23 mouse cellular contexts compared by ENCODE assay signal in the genomic region with DNA sequence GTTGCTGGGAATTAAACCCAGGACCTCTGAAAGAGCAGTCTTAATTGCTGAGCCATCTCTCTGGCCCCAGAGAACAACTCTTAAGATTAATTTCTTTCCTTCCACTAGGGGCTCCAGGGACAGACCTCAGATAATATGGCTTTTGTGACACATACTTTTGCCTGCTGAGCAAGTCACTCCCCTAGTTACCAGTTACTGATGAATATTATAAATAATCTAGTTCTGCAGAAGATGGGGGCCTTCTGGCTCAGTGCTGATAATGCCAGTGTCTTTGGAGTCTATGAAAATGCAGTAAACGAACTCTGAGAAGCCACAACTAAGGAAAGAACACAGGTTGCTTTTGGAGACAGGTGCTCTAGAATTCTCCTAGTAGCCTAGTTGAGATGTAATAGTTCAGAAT. TPM values are rescaled to one million over a fixed set of nuclear protein-coding genes. Genes with fewer than 3 reads are reported as not detected.
"Had no signal": no experiment of that assay in that cellular context is flagged by ENCODE, and none has a peak within 500 bp of the region (broad histone marks: within the 10 kb centered on the region; RNA-seq: fewer than 3 reads in every experiment).

No protein-coding gene starts in this region.

- H3K4me3 ChIP-seq: limb, embryonic 10.5 days; limb, embryonic 13.5 days; midbrain, embryonic 12.5 days; midbrain, embryonic 15.5 days; neural tube, embryonic 12.5 days; neural tube, embryonic 15.5 days had no signal

- H3K27me3 ChIP-seq: limb, embryonic 13.5 days; midbrain, embryonic 12.5 days; midbrain, embryonic 15.5 days; neural tube, embryonic 12.5 days; neural tube, embryonic 15.5 days had no signal

- H3K4me1 ChIP-seq: limb, embryonic 10.5 days; midbrain, embryonic 12.5 days; neural tube, embryonic 12.5 days; neural tube, embryonic 15.5 days had no signal

- H3K4me2 ChIP-seq: limb, embryonic 13.5 days; midbrain, embryonic 12.5 days; midbrain, embryonic 15.5 days; neural tube, embryonic 12.5 days; neural tube, embryonic 15.5 days had no signal

- H3K36me3 ChIP-seq: limb, embryonic 10.5 days; limb, embryonic 13.5 days; midbrain, embryonic 12.5 days; midbrain, embryonic 15.5 days; neural tube, embryonic 12.5 days; neural tube, embryonic 15.5 days had no signal

- H3K9ac ChIP-seq: limb, embryonic 13.5 days; midbrain, embryonic 12.5 days; midbrain, embryonic 15.5 days; neural tube, embryonic 12.5 days; neural tube, embryonic 15.5 days had no signal

- H3K27ac ChIP-seq: kidney, postnatal 0 days; limb, embryonic 10.5 days; limb, embryonic 13.5 days; midbrain, embryonic 12.5 days; midbrain, embryonic 15.5 days; neural tube, embryonic 12.5 days; neural tube, embryonic 15.5 days had no signal

- ATAC-seq: intestine, postnatal 0 days; midbrain, embryonic 15.5 days had no signal

- DNase-seq: kidney, adult 2 months; kidney, postnatal 25 days; lung, adult 2 months; lung, postnatal 14 days; lung, postnatal 4 days; right cerebral cortex, postnatal 25 days; thymus, adult 2 months; thymus, postnatal 14 days; thymus, postnatal 4 days had no signal

- H3K9me3 ChIP-seq: limb, embryonic 10.5 days; limb, embryonic 13.5 days; midbrain, embryonic 12.5 days; midbrain, embryonic 15.5 days; neural tube, embryonic 12.5 days; neural tube, embryonic 15.5 days had no signal

RNA-seq across cellular contexts. Expression of a gene that starts 26.4 kb away (rescaled TPM):
- total RNA-seq: layer of hippocampus, postnatal 10 days; left cerebral cortex, adult 18-20 months; left cerebral cortex, postnatal 25 days had no signal
- polyA plus RNA-seq: intestine, embryonic 14.5 days; intestine, postnatal 0 days; kidney, adult 2 months; large intestine, adult 2 months; limb, embryonic 10.5 days; limb, embryonic 13.5 days; midbrain, embryonic 12.5 days; midbrain, embryonic 15.5 days; neural tube, embryonic 12.5 days; neural tube, embryonic 15.5 days; spleen, adult 2 months had no signal
